Mouse (Mus musculus) liver, embryonic 15.5 days (tissue): ENCODE measurements around the gene Nap1l3. TPM values are rescaled to one million over a fixed set of nuclear protein-coding genes. Genes with fewer than 3 reads are reported as not detected.

Experiments used
- ATAC-seq: fragments of 200-750 bp; cut with Nextera tagmentation; 2 replicates; pipeline ENCODE4 v1.8.0; 2017; ENCODE audit warnings: moderate number of reproducible peaks, mild to moderate bottlenecking, moderate library complexity; ENCODE audit not compliant: insufficient read depth
- H3K27ac ChIP-seq: fragments of 300-500 bp; sonication (generic); replicated peaks from 2 replicates; pipeline ENCODE4 v1.5.1; 2015; ENCODE audit warnings: mild to moderate bottlenecking, inconsistent platforms
- H3K27me3 ChIP-seq: fragments of 300-500 bp; sonication (generic); 2 replicates; pipeline ENCODE4 v1.6.1; 2015; ENCODE audit warnings: mild to moderate bottlenecking, inconsistent platforms
- H3K36me3 ChIP-seq: fragments of 300-500 bp; sonication (generic); replicated peaks from 2 replicates; pipeline ENCODE4 v1.6.1; 2015; ENCODE audit warnings: moderate library complexity, mild to moderate bottlenecking, inconsistent platforms
- H3K4me1 ChIP-seq: fragments of 300-500 bp; sonication (generic); replicated peaks from 2 replicates; pipeline ENCODE4 v1.6.1; 2015; ENCODE audit warnings: inconsistent platforms
- H3K4me2 ChIP-seq: fragments of 300-500 bp; sonication (generic); 2 replicates; pipeline ENCODE4 v1.6.1; 2015; ENCODE audit warnings: moderate library complexity, mild to moderate bottlenecking, inconsistent platforms
- H3K4me3 ChIP-seq: fragments of 300-500 bp; sonication (generic); replicated peaks from 2 replicates; pipeline ENCODE4 v1.5.1; 2015; ENCODE audit warnings: mild to moderate bottlenecking, inconsistent platforms
- H3K9ac ChIP-seq: fragments of 300-500 bp; sonication (generic); 2 replicates; pipeline ENCODE4 v1.6.1; 2015; ENCODE audit warnings: moderate library complexity, mild to moderate bottlenecking, inconsistent platforms
- H3K9me3 ChIP-seq: fragments of 300-500 bp; sonication (generic); replicated peaks from 2 replicates; pipeline ENCODE4 v1.6.1; 2016; ENCODE audit warnings: inconsistent platforms
- WGBS: fragments of 180-500 bp; shearing (Covaris S2); methylation state at CpG from one replicate; pipeline ENCODE4 v1.1.7; 2015; ENCODE audit warnings: mixed read lengths; ENCODE audit not compliant: insufficient replicate concordance; 5-methylcytosine and 5-hydroxymethylcytosine counted together
- polyA plus RNA-seq: library from polyadenylated mRNA; unstranded; fragments of >200 nt; fragmentation: Nextera tagmentation; extraction: Ambion mirVana; gene quantifications from 2 replicates; pipeline ENCODE4 v1.2.1, GENCODE M21; 2015

Gene Nap1l3
- polyA plus RNA-seq: 0.36 and 0.38 TPM in 2 replicates

DNA sequence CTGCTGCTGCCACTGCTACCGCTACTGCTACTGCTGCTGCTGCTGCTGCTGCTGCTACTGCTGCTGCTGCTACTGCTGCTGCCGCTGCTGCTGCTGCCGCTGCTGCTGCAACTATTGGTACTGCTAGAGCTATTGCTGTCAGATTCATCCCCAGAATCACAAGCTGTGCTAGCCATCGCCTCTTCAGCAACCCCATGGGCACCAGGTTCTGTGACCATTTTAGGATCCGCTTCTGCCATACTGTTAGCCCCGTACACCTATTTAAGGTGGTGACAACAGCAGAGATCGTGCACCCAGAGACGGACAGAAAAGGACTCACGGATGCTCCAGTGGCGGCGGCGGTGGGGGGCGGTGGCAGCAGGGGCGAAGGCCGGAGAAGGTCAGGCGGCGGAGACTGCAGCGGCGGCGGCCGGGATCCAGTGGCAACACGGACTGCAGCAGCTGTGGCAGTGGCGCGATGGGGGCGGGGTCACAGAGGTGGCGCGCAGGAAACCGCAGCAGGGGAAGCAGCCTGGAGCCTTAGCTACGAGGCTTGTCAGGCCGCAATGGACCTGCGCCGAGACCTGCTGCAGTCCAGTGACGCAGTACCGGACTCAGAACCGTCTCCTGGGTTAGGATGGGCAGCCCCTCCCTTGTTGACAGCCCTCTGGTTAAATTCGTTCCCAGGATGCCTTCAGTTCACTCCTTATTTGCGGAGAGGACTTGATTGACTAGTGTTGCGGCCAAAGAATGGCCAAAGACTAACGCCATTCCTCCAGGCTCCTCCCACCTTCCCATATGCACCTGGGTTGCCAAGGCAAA lies at the start of gene Nap1l3:
Gene Nap1l3, minus strand, starts transcription at position 621 of the 801 bp plus-strand sequence.
- ATAC-seq: peak; percentile 86
- Histone ChIP-seq H3K4me3 (peak within 1 kb of the TSS; percentile 52), H3K9me3 (no peaks in the 10 kb centered on the region), H3K27ac (no peak within 1 kb of the TSS), H3K4me2 (peak within 1 kb of the TSS; percentile 58), H3K9ac (no peak within 1 kb of the TSS), H3K27me3 (no peaks in the 10 kb centered on the region), H3K4me1 (no peaks in the 10 kb centered on the region), H3K36me3 (no peaks in the 10 kb centered on the region)
- 6% methylated on average over 38 of the region's 39 CpGs for WGBS

DNA sequence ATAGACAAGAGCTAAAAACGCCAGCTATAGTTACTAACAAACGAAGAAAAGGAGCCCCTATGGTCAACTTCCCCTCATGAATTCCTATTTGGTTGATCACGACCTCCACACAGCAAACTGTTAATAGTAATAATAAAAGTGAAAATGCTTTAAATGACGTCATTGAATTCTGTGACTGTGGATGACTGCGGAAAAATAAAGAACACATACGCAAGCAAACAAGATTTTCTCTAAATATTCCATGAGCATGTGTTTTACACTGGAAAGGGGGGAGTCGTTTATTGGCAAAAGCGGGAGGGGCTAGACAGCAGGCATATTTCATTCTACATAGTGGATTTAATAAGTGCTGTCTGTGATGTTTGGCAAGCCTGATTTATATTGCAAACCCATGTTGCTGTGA lies 451 bp upstream of the Nap1l3 start:
- H3K36me3 ChIP-seq: no peaks in the 10 kb centered on the region
- no peak overlapping the region for H3K9ac ChIP-seq
- no peaks in the 10 kb centered on the region for H3K4me1 ChIP-seq
- no peak for ATAC-seq
- peak overlapping the region; percentile 52 for H3K4me3 ChIP-seq
- no peaks in the 10 kb centered on the region for H3K27me3 ChIP-seq
- 17% methylated on average over 8 of the region's 8 CpGs for WGBS
- H3K4me2 ChIP-seq: peak overlapping the region; percentile 58
- no peak overlapping the region for H3K27ac ChIP-seq
- no peaks in the 10 kb centered on the region for H3K9me3 ChIP-seq
